In the genomic region with DNA sequence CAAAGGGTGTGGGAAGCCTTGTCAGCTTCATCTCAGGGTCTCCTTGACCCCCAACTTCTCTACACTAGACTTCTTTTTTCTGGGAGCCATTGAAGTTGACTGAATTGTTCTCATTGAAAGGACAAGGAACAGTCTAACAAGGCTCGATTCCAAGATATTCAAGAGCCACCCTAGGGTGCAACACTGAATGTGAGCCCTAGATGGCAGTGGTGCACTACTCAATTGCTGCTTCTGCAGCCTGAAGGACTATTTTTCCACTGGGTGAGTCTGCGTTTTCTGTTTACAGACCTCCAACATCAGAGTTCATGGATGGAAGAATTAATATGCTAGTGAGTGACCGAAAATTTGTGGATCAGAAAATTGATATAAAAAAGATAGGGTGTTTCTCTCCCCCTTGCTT, we compare ENCODE assay signal across 8 mouse cellular contexts.
DNase-seq lines count a peak whose midpoint lies in the region; ATAC-seq and TF ChIP-seq lines count a peak whose summit lies in the region.
"Not testable (repeated sequence)": the region's sequence is repeated elsewhere in the genome, so short reads cannot be mapped to it uniquely, and the experiment has no call there.

No protein-coding gene starts in this region.

- not testable (repeated sequence) for H3K27ac ChIP-seq in neural tube, embryonic 11.5 days (ENCODE audit: low read depth, low read length); thymus, adult 2 months (ENCODE audit: control insufficient read depth, insufficient read depth, low read length)

- not testable (repeated sequence) for H3K27me3 ChIP-seq in neural tube, embryonic 11.5 days (ENCODE audit: control insufficient read depth, insufficient read depth, low read length); thymus, adult 2 months (ENCODE audit: control insufficient read depth, insufficient read depth, low read length)

- WGBS in neural tube, embryonic 11.5 days, result 48% methylated on average over 3 of the region's 3 CpGs
- 36% methylated on average over 3 of the region's 3 CpGs for WGBS in thymus, adult 2 months

- intact Hi-C loops in left cerebral cortex, postnatal 36 days (cut with DNase I), result not testable (repeated sequence)

- not testable (repeated sequence) for TF ChIP-seq POLR2A in thymus, adult 2 months (IDR thresholded peaks at IDR 0.05; ENCODE audit: control insufficient read depth, extremely low read depth, insufficient read depth, low read length, poor library complexity)

- H3K4me3 ChIP-seq in neural tube, embryonic 11.5 days (ENCODE audit: low read depth, low read length); thymus, adult 2 months (ENCODE audit: control insufficient read depth, insufficient read depth, low read length): not testable (repeated sequence)

- not testable (repeated sequence) for H3K4me1 ChIP-seq in neural tube, embryonic 11.5 days (ENCODE audit: control insufficient read depth, insufficient read depth, low read length); thymus, adult 2 months (replicated peaks; ENCODE audit: control insufficient read depth, insufficient read depth, low read length)

- not testable (repeated sequence) for H3K4me2 ChIP-seq in neural tube, embryonic 11.5 days (ENCODE audit: low read depth)

- H3K36me3 ChIP-seq in neural tube, embryonic 11.5 days (ENCODE audit: control insufficient read depth, insufficient read depth, low read length); thymus, adult 2 months (ENCODE audit: control insufficient read depth, insufficient read depth, low read length): not testable (repeated sequence)

- ATAC-seq in neural tube, embryonic 11.5 days (ENCODE audit: insufficient read depth, low FRiP score, low TSS enrichment), result not testable (repeated sequence)

- H3K9ac ChIP-seq in neural tube, embryonic 11.5 days (ENCODE audit: low read length), result not testable (repeated sequence)

- H3K9me3 ChIP-seq in neural tube, embryonic 11.5 days (ENCODE audit: control insufficient read depth, low read length), result not testable (repeated sequence)

- TF ChIP-seq CTCF in thymus, adult 2 months (IDR thresholded peaks at IDR 0.05; ENCODE audit: borderline replicate concordance, control insufficient read depth, extremely low read depth, insufficient read depth, low read length, poor library complexity), result not testable (repeated sequence)

- peak; percentile 39 for DNase-seq in CD4-positive, CD25-positive, alpha-beta regulatory T cell, adult 2 months (ENCODE audit: low read depth, low spot score)
- peak; percentile 58 for DNase-seq in adrenal gland, postnatal 25 days
- peak; percentile 23 for DNase-seq in embryo, embryonic 10.5 days (ENCODE audit: low spot score)
- DNase-seq in heart, adult 8-10 months (ENCODE audit: low spot score), result peak; percentile 53
- DNase-seq in kidney, postnatal 14 days, result peak; percentile 54
- peak; percentile 40 to 54 for DNase-seq in left cerebral cortex, postnatal 36 days (ENCODE audit: low spot score in 2 of 2)
- peak; percentile 26 for DNase-seq in neural tube, embryonic 11.5 days (ENCODE audit: low spot score)
- peak; percentile 42 for DNase-seq in thymus, adult 2 months
